Mouse (Mus musculus) c-Kit-positive CD71-negative TER-119-negative erythroid progenitor cells, embryonic 14.5 days (primary cell): ENCODE results near the gene Cmip.
"Not testable (repeated sequence)": the region's sequence is repeated elsewhere in the genome, so short reads cannot be mapped to it uniquely, and the experiment has no call there.

Experiments
- DNase-seq: peaks from one replicate; pipeline ENCODE4 v3.0.0-alpha.2; 2013; ENCODE audit warnings: low read depth

Gene Cmip

DNA sequence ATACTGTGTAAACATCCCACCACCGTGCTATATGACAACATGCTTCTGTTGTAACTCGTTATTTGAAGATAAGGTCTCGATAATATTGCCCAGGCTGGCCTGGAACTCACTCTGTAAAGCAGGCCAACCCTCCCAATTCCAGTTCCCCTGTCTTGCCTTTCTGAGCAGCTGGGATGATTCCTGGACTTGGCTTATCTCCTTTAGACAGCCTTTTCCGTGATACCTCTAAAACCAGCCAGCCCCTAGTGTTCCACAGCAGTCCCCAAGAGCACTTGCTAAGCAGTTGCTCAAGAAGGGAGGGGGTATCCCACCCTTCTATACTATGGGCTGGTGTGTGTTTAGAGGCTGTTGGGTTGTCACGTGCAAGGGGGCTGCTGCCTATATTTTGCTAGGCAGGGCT lies 165.0 kb downstream of the Cmip start:
- no peak for DNase-seq

DNA sequence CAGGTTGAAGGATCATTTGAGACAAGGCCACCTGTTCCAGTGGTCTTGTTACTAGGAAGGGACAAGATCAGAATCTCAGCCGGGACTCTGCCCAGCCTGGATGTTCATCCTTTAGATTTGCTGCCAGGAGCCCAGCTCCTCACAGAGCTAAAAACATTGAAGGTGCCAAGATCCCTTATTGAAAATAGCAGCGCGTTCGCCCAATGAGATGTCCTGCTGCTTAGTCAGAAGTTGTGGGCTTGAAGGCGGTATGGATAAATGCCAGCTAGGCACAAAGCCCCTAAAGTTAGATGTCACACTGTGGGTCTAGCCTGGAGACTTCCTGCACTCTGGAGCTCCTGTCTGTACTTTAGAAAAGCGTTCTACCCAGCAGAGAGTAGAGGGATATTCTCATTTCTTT lies 165.5 kb downstream of the Cmip start:
- no peak for DNase-seq

DNA sequence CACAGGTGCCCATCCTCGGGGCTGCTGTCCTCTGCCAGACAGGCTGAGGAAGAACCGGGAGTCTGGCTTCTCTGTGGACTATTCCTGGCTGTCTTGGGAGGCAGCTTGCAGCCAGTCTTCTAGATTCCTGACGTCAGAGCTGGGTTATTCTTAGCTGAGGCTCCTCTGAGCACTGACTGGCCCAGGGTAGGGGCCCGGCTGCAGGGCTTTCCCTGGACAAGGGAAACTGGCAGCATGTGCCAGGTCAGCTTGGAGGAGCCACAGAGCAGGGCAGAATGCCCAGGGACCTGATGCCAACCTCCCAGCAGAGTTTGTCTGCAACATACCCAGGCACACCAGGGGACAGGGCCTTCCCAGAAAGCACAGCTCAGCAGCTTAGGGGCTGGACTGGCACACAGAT lies 166.2 kb downstream of the Cmip start:
- DNase-seq, result no peak

DNA sequence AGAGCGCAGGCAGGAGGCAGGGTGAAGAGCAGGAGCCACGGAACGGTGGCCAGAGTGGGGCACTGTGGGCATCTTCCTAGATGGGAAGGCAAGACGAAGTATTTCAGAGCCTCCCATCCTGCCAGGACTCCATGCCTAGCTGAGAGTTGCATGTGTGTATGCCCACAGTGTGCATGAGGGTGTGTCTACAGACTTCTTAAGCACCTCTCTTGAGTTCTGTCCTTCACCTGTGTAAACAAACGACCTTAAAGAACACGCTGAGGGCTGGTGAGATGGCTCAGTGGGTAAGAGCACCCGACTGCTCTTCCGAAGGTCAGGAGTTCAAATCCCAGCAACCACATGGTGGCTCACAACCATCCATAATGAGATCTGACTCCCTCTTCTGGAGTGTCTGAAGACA lies 171.0 kb downstream of the Cmip start:
- not testable (repeated sequence) for DNase-seq

DNA sequence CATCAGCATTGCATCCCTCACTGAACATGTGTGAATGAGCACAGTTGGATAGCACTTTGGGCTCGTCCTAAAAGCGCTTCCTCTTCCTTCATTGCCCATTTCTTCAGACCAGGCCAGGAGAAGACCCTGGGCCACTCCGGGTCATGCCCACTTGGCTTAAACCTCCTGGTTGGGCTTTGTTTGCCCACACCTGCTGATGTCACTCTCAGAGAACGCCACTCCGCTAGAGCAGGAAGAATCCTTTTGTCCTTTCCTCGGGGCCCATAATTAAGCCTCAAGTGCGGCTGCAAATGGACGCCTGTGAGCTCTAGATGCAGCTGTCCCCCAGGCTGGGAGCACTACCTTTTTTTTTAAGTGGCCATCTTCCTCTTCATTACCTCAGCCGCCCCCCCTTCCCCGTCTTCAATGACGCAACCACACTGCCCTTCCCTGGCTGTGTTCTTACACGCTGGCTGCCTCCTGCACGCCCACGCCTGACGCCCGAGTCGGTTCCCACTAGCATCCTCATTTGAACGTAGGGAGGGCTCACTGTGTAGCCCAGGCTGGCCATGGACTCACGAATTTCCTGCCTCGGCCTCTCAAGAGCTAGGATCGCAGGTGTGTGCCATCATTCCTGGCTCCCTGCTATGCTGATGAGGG lies 171.8 kb downstream of the Cmip start:
- no peak for DNase-seq

DNA sequence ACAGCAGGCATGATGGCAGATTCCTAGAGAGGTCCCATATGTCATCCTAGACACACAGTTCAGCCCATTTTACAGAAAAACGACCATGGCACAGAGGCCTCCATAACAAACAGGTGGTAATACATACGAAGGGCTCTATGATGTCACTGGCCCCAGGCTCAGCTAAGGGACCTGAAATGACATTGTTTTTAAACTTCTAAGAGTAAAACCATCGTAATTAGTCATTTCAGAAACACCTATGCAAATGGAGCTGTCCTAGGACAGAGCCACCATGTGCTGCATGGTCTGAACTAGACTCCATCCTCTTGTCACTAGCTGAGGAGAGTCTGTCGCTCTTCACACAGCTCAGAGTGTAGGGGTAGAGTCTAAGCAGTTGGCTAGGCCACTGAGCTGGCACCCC lies 173.8 kb downstream of the Cmip start:
- no peak for DNase-seq

DNA sequence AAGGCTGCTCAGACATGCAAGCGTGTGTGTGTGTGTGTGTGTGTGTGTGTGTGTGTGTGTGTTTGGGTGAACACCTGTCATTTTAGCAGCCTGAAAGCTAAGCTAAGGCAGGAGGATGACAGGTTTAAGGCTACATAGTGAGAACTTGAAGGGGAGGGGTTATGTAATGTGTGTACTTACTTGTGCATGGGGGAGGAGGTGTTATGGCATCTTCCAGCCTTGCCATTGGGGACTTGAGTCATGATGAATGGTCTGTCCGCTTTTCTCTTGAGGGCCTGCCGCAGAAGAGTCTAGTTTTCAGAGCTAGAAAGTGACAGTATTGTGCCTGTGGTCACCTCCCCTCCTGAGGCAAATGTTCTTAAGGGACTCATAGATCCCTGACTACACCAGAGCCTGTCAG lies 174.7 kb downstream of the Cmip start:
- DNase-seq, result no peak

DNA sequence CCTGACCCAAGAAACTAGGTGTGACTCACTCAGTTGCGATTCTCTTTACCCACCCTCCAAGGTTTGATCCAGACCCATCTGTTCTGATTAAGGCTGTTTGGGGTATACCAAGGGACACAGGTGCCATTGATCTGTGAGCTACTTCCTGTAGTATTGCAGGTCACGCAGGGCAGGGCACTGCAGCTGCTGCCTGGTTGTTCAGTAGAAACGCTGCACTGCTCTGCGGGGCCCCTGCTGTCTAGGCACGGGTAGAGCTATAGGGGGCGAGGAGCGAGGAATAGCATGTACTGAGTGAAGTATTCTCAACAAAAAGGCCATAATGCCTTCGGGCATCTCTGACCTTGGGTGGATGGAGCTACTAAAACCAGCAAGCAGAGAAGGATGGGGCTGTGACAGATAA lies 175.2 kb downstream of the Cmip start:
- no peak for DNase-seq

DNA sequence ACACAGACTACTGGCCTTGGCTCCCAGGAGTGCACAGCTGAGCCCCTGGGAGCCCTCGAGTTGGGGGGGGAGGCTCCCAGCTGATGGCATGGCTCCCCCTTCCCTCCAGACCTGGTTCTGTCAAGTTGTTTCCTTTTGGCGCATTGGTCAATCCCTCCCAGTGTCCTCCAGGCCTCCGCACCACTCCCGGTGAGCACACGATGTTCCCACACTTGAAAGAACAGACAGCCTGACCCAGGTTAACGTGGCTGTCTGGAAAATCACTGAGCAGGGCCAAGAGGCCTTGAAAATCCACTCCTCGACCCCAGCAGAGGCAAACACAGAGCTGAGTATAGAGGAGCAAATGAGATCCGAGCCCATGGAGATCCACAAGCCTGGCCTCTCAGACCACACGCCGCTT lies 177.1 kb downstream of the Cmip start:
- DNase-seq, result no peak

DNA sequence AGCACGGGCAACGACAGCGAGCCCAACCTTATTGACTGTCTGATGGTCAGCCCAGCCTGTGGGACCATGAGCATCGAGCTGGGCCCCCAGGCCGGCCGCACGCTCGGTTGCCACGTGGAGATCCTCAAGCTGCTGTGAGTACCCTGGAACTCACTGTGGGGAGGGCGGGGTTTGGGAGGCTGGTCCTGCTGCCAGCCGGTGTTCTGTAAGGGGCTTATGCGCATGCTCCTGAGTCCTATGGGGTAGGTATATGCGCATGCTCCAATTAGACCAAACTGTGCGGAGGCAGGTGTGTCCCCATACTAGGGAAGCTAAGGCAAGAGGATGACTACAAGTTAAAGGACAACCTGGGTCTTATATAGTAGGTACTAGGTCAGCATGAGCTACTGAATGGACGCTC lies 179.9 kb downstream of the Cmip start:
- no peak for DNase-seq

DNA sequence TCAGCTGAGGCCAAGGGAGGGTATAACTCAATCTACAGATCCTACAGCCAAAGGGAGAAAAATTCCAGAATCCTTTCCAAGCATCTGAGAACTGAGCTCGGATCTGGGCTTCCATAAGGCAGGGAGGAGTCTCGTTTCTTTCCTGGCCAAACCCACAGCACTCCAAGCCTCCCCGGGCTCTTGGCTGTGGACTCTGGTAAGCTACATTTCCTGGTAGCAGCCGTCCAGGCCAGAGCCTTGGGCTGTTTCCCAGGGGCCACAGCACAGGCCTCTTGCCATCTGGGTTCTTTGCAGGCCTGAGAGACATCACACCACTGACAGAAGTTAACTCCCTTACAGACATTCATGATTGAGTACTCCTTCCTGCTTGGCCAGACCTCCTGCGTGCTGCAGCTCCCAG lies 180.8 kb downstream of the Cmip start:
- DNase-seq, result no peak

DNA sequence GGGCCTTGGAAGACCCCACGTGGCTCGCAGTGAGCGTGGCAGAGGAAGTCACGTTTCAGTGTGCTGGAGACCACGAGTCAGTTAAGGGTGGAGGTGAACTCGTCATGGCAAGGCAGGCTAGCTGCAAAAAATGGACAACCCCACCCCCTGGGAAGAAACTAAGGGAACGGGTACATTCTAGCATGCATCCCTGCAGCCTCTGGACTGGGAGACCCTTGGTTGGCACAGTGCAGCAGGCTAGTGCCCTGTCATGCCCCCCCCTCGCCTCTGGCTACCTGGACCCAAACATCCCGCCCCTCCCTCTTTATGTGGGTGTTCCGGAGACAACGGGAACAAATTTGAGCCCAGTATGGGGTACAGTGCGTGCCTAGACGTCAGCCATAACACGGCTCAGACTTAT lies 183.5 kb downstream of the Cmip start:
- no peak for DNase-seq

DNA sequence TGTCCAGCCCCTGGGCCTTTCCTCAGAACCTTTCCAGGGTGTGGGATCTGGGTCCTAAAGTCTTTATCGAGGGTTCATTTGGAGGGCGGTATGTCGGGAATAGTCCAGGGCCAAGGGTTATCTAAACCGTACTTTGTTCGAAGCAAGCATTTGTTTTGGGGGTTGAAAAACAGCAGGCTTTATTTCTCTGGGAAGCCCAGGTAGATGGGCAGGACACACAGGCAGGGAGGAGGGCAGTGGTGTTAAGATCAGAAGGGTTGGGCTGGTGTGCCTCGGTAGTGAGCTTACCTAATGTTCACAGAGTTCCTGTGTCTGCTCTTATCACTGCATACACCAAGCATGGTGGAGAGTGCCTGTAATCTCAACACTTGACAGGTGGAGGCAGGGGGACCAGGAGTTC lies 183.9 kb downstream of the Cmip start:
- no peak for DNase-seq

DNA sequence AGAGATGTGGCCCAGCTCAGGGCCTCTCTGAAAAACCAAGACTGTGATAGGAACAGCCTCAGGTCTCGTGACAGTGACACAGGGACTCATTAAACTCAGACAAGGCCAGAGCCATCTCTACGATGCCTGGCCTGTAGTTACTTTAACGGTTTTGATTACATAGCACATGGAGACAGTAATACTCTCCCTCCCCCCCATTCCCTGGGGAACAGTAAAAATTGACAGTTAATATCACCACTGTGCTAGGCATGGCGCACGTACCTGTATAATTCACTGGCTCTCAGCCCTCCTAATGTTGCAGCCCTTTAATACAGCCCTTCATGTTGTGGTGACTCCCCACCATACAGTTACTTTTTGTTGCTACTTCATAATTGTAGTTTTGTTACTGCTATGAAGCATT lies 188.6 kb downstream of the Cmip start:
- DNase-seq, result no peak

DNA sequence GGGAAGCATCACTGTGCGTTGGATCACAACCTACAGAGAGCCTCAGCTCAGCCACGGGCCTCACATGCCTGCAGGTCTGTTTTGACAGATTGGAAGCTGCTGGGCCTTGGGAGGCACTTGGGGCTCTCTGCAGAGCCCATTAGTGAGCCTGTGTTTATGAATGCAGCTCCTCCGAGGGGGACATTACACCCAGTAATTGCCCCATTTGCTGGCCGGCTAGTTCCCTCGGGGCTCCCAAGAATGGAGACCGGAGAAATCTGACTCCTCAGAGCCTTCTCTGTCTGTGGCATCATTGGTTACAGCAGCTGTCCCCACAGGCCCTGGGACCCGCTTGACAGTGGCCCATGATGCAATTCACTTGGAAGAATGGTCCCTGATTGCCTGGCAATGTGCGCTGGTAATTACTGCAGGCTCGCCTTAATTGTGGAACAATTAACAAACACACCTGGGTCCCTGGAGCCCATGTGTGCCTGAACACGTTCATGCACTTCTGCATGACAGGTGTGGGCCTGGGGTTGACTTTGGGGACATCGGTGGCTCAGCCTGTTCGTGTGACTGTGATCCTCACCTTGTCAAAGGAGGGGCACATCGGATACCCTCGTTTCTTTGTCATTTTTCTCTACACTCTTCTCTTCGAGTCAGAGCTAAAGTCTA lies 189.6 kb downstream of the Cmip start:
- DNase-seq, result no peak

DNA sequence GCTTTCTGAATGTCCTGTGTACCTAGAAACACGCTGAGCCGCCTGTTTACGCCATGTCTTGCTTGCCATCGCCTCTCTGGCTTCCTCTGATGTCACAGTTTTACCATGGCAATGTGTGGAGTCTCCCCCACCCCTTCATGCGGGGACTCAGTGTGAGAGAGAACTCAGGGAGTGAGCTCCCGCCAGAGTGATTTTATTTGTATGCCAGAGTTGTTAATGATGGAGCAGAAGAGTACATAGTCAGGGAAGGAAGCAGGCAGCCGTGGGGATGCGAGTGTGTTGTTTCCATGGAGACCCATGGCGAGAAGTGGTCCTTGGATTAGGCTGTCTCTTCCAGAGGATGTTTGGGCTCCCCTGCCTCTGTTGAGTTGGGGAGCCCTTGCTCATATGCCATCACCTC lies 194.2 kb downstream of the Cmip start:
- no peak for DNase-seq

DNA sequence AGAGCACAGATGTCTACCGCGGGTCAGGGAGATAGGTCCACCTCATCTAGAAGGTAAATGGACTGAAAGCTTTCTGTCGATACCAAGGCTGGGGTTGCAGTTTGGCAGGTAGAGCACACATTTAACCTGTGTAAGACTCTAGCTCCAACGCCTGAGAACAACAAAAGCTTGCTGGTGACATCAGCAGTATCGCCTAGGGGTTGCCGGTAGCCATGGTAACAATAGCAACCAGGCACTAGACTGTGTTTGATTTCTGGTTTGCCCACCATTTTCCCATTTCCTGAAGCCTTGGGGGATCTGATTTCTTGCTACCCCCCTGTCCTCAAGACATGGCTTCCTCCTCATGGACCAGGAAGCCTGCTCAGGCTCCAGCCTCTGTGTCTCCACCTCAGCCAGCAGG lies 197.1 kb downstream of the Cmip start:
- DNase-seq, result no peak

DNA sequence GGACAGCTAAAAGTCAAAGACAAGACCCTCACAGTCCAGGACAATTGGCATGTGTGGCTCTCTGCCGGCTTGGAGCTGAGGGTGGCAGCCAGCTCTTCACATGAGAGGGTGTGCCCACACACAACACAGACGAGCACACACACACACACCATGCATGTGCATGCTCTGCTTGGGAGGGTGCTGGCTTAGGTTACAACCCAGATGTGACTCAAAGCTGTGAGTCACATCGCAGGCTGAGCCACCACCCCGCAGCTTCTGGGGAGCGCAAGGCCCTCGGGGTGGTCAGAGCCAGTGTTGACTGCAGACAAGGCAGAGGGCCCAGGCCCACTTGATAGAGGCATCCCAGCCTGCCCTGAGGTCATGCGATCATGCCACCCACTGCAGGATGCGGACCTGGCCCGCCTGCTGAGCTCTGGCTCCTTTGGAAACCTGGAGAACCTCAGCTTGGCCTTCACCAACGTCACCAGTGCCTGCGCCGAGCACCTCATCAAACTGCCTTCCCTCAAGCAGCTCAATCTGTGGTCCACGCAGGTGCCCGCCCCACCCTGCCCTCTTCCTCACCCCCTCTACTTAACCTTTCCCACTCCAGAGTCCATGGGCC lies 197.8 kb downstream of the Cmip start:
- no peak for DNase-seq

DNA sequence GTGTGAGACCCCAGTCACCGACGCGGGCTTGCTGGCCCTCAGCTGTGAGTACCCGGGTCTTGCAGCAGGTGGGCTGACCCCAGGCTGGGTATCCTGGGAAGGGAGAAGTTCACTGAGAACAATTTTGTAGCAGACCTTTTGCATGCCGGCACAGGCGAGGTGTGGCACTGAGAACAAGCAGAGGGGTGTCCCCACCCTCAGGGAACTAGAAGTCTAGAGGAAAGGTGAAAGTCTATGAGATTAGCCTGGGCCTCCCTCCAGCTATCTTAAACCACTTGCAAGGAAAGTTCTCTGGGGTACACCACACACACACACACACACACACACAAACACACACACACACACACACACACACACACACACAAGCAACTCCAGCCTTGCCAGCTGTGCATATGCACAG lies 198.8 kb downstream of the Cmip start:
- DNase-seq, result no peak

DNA sequence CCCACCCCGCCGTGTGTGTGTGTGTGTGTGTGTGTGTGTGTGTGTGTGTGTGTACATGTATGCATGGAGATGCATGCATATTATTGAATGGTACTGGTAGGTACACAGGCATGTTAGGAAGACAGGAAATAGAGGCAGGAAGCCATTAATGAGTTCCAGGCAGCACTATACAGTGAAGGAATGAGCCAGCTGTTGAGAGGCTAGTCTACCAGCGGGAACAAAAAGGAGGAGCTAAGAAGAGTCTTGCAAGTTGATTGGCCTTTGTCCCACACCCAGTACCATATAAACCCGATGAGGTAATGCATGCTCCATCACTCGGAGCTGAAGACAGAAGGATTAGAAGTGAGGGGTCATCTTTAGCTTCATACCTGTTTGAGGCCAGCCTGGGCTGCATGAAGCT lies 201.6 kb downstream of the Cmip start:
- no peak for DNase-seq

DNA sequence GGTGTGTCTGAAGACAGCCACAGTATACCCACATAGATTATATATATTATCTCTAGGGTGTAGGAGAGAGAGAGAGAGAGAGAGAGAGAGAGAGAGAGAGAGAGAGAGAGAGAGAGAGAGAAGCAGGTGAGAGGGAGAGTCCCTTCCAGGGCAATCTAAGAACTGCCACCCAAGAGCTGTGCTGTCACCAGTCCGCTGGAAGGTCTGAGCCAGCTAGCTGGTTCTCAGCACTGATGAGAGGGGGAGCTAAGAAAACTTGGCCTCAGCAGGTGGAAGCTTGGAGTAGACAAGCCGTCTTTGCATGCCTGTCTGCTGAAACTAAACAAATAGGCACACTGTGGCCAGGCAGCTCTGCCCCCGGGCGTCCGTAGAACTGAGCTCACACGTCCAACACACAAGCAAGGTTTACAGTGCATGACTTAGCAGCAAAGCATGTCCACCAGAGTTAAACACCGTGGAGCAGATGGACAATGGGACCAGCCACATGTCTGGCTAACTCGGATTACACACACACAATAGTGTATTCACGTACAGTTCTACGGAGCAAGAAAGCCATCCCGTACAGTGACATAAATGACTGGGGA lies 205.9 kb downstream of the Cmip start:
- no peak for DNase-seq

DNA sequence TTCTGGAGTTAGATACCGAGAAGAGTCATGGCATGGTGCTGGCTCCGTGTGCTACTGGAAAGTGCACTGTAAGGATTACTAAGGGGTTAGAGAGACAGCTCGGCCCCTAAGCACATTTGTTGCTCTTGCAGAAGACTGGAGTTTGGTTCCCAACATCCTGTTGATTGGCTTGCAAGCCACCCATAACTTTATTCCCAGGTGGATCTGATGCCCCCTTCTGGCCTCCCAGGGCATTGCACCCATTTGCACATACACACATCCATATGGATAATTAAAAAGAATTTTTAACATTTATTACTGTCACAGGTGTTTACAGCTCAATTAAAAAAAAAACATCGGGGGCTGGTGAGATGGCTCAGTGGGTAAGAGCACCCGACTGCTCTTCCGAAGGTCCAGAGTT lies 207.7 kb downstream of the Cmip start:
- DNase-seq, result no peak

DNA sequence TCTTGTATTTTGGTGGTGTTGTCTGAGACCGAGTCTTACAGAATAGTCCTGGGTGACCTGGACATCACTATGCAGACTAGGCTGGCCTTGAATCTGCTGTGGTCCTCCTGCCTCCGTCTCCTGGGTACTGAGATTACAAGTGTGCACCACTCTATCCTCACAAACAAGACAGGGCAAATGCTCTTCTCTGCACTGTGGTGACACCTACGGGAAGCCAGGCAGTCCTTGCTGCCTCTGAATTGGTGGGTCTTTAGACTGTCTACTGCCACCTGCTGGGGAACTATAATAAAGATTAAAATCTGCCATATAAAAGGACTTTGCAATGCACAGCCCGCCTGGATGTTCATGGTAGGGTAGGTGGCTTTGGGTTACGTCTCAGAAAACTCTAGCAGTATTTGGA lies 208.4 kb downstream of the Cmip start:
- DNase-seq, result no peak

DNA sequence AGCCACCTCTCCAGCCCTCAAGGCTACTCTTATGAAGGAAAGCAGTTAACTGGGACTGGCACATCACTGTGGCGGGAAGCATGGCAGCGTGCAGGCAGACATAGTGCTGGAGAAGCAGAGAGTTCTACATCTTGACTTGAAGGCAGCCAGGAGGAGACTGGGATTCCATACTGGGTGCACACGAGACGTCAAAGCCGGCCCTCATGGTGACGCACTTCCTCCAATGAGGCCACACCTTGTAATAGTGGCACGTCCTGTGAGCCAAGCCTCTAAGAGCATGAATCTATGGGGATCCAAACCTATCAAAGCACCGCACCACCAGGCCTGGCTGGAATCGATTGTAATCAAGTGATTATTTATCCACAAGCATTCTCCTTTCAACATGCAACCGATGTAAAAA lies 210.6 kb downstream of the Cmip start:
- no peak for DNase-seq
